In genomic region chr5:81442150-81442549, GRCm38 (mm10) we compare ENCODE assay signal across 18 mouse cellular contexts.
"Had no signal": no experiment of that assay in that cellular context is flagged by ENCODE, and none has a peak within 500 bp of the region (broad histone marks: within the 10 kb centered on the region; RNA-seq: fewer than 3 reads in every experiment).

No protein-coding gene starts in this region.

- ATAC-seq: liver, postnatal 0 days; lung, postnatal 0 days; midbrain, embryonic 15.5 days had no signal

- H3K9ac ChIP-seq: limb, embryonic 12.5 days; limb, embryonic 15.5 days; liver, embryonic 14.5 days; liver, postnatal 0 days; lung, embryonic 14.5 days; midbrain, embryonic 12.5 days; midbrain, embryonic 15.5 days; neural tube, embryonic 12.5 days had no signal

- H3K4me2 ChIP-seq: limb, embryonic 12.5 days; limb, embryonic 15.5 days; liver, embryonic 11.5 days; lung, embryonic 14.5 days; midbrain, embryonic 12.5 days; midbrain, embryonic 15.5 days; neural tube, embryonic 12.5 days had no signal

- H3K4me1 ChIP-seq: limb, embryonic 12.5 days; limb, embryonic 15.5 days; midbrain, embryonic 12.5 days; midbrain, embryonic 15.5 days; neural tube, embryonic 12.5 days had no signal

- H3K9me3 ChIP-seq: limb, embryonic 15.5 days; midbrain, embryonic 15.5 days had no signal

- H3K4me3 ChIP-seq: limb, embryonic 12.5 days; limb, embryonic 15.5 days; midbrain, embryonic 12.5 days; midbrain, embryonic 15.5 days; neural tube, embryonic 12.5 days had no signal

- H3K27me3 ChIP-seq: limb, embryonic 12.5 days; limb, embryonic 15.5 days; midbrain, embryonic 12.5 days; midbrain, embryonic 15.5 days; neural tube, embryonic 12.5 days had no signal

- H3K36me3 ChIP-seq: limb, embryonic 15.5 days; midbrain, embryonic 12.5 days; midbrain, embryonic 15.5 days; neural tube, embryonic 12.5 days had no signal

- DNase-seq: kidney, postnatal 14 days; kidney, postnatal 4 days; left cerebral cortex, postnatal 4 days; liver, postnatal 0 days; lung, embryonic 14.5 days; thymus, adult 2 months; thymus, postnatal 14 days; thymus, postnatal 4 days had no signal

- H3K27ac ChIP-seq: limb, embryonic 12.5 days; limb, embryonic 15.5 days; liver, embryonic 14.5 days; macrophage; midbrain, embryonic 12.5 days; midbrain, embryonic 15.5 days; neural tube, embryonic 12.5 days; stomach, postnatal 0 days had no signal
